Mouse (Mus musculus) natural killer cell, adult 2 months (primary cell): ENCODE results near the gene Nt5dc2.

Experiments
- DNase-seq, 2 experiments: peaks; one replicate each; pipeline ENCODE4 v3.0.0; 2022; ENCODE audit warnings: low spot score in 2 of 2

Nt5dc2 gene

DNA sequence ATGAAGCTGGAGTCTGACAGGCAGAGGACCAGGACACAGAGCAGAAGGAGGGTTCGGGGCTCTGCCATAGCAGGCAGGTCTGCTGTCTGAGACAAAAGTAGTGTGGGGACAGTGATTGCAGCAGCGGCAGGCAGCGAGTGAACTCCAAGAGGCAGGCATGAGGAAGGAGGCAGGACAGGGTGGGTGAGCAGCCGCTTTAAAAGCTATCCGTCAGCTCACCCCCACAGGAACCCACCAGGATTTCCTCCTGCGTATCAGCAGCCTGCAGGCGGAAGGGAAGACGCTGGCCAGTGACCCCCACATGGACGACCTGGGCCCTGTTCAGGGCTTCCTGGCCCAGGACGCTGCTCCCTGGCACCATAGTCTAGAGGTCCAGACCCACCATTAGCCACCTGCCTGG lies 37.6 kb downstream of the Nt5dc2 start, which contains the start of gene Stab1:
TSS of gene Stab1 (minus strand) at position 217 of the 400 bp plus-strand sequence.
- DNase-seq, result no peak

DNA sequence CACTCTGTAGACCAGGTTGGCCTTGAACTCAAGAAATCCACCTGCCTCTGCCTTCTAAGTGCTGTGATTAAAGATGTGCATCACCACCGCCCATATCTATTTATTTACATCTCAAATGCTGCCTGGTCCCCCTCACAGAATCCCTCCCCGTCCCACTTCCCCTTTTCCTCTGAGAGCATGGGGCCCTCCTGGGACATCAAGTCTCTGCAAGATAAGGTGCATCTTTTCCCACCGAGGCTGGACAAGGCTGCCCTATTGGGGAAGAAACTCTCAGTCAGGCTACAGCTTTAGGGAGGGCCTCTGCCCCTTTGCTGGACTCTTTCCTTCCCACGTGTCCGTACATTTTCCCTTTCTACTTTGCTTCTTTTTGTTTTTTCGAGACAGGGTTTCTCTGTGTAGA lies 38.7 kb downstream of the Nt5dc2 start:
- no peak for DNase-seq

- no peak for DNase-seq
Observed at GRCm38 (mm10) chr14:31170963-31171362, 40.1 kb downstream of the Nt5dc2 start.

GRCm38 (mm10) chr14:31171386-31171785 lies 40.5 kb downstream of the Nt5dc2 start:
- DNase-seq, result no peak

GRCm38 (mm10) chr14:31171821-31172220 lies 41.0 kb downstream of the Nt5dc2 start:
- no peak for DNase-seq

DNA sequence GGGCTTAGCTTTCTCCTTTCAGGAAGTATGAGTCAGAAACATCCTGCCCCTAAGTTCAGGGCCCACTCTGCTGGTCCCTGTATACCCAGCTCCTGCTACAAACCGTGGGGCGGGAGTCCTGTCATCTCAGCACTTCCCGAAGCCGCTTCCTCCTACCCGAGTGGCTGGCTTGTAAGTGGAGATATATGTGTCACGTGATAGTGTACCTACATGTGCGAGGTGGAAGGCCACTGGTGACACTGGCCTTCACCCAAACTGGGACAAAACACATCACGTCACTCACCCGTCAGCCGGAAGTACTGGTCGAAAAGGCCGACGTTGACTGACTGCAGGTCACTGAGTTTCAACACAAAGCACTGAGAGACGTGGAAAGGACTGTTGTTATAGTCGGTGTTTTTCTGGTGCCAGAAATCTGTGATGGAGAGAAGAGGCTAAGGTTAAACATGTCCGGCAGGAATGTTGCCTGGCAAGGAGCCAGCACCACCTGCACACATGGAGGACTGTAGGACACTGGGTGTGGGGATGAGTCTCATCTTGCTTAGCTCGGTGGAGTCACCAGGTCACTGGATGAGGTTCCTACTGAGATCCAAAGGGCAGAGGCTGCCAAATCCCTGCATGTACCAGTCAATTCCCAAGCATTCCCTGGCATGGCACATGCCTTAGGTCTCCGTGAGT lies 42.1 kb downstream of the Nt5dc2 start:
- DNase-seq, result no peak

DNA sequence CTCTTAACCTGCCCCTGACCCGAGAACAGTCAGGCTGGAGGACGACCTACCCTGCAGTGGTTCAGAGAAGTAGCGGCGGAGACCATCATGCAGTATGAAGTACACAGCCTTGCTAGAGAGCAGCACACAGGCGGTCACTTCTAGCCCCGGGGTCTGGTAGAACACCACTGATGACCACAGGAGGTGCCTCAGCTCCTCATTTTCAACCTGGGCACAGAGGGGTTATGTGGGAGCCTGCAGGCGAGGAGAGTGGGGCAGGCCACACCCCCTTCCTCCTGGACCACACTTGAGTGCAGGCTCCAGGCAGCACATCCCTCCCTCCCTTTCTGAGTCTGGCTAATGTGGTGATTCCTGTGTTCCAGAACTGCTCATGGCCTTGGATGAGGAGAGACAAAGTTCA lies 42.7 kb downstream of the Nt5dc2 start:
- DNase-seq, result no peak

DNA sequence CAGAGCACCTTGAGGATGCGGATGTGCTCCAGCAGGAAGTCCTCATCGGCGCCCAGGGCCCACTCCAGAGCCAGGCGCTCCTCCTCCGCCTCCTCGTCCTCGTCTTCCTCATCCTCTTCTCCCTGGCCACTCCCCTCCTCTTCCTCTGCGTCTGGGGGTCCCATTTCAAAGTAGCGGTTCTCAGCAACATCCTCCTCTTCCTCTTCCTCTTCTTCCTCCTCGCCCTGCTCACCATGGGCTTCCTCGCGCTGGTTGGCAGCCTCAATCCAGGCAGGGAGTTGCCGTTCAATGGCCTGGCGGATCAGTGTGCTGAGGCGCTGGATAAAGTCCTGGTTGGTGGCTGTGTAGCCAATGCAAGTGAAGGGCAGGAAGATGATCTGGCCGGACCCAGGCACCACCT lies 46.4 kb downstream of the Nt5dc2 start:
- DNase-seq, result no peak

- no peak for DNase-seq
Observed at GRCm38 (mm10) chr14:31177715-31178114, 46.9 kb downstream of the Nt5dc2 start.

DNA sequence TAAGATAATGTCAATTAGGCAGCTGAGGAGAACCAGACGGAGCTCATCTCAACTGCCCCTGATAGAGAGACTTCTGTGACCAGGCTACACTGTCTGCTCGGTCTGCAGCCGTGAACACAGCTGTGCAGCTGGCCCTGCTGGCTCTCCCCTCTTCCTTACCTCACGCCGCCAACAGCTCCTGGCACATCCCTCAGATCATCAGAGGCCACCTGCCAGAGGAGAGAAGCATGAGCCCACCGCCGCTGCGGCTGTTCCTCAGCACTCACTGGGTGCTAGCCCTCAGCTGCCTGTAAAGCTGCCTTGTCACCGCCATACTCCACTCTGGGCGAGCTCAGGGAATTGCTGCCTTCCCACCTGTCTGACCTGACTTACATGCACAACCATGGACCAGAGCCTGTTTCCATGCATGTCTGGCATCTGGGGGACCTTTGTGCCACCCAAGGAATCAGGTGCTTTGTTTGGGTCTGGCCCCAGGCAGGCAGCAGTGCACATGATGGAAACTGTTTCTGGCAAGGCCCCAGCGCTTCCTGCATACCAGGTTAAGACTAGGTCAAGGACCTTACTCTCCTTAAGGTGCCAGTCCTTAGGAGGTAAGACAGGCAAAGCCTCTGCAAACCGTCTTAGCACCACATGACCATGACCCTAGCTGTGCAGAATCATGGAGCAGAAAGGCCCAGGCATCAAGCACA lies 49.0 kb downstream of the Nt5dc2 start:
- DNase-seq, result no peak

GRCm38 (mm10) chr14:31181512-31181911 lies 50.7 kb downstream of the Nt5dc2 start:
- DNase-seq, result no peak

GRCm38 (mm10) chr14:31182786-31183290 lies 52.0 kb downstream of the Nt5dc2 start:
- no peak for DNase-seq

- no peak for DNase-seq
Observed at GRCm38 (mm10) chr14:31183541-31183940, 52.7 kb downstream of the Nt5dc2 start.

- no peak for DNase-seq
Observed at GRCm38 (mm10) chr14:31184195-31184594, 53.3 kb downstream of the Nt5dc2 start.

DNA sequence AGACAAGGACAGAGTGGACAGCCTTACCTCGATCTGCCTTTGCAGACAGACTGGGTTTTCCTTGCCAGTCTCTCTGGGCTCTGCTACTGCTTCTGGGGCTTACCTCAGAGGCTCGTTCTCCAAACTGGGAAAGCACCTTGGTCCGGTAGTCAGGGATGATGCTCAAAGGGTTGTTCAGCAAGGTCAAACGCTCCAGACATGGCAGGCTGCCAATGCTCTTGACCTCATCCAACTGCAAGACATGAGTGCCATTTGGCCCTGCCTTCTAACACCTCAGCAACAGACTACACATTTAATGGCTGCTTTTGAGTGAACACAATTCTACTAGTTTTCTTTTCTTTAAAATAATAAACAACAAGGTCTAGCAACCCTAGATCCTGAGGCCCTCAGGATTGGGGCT lies 55.8 kb downstream of the Nt5dc2 start:
- DNase-seq, result no peak
